14 mouse cellular contexts compared by ENCODE assay signal in genomic region chr1:83451291-83451690, GRCm38 (mm10). TPM values are rescaled to one million over a fixed set of nuclear protein-coding genes. Genes with fewer than 3 reads are reported as not detected.
DNase-seq lines count a peak whose midpoint lies in the region; TF ChIP-seq lines count a peak whose summit lies in the region.
"Had no signal": no experiment of that assay in that cellular context is flagged by ENCODE, and none has a peak within 500 bp of the region (broad histone marks: within the 10 kb centered on the region; RNA-seq: fewer than 3 reads in every experiment).

No protein-coding gene starts in this region.

- TF ChIP-seq CTCF in layer of hippocampus, adult 2 months (conservative IDR thresholded peaks at IDR 0.05): no peak

- intact Hi-C loops in heart, postnatal 14 days (cut with DNase I): no loop called here

- H3K4me3 ChIP-seq in layer of hippocampus, adult 2 months: no peak overlapping the region
- H3K4me3 ChIP-seq: embryonic facial prominence, embryonic 13.5 days; forebrain, embryonic 13.5 days; limb, embryonic 15.5 days; megakaryocyte, embryonic 14.5 days; stomach, embryonic 15.5 days had no signal

- no peak overlapping the region for H3K27ac ChIP-seq in layer of hippocampus, adult 2 months
- H3K27ac ChIP-seq: embryonic facial prominence, embryonic 13.5 days; forebrain, embryonic 13.5 days; limb, embryonic 15.5 days; stomach, embryonic 15.5 days had no signal

- peak; percentile 10 to 31 for DNase-seq in heart, postnatal 14 days
- DNase-seq in heart, adult 11 months: no peak
- peak; percentile 62 for DNase-seq in cerebellum, adult 11 months
- peak; percentile 66 to 75 for DNase-seq in cerebellum, postnatal 25 days
- DNase-seq in heart, postnatal 4 days: peak; percentile 9
- no peak for DNase-seq in kidney, adult 8-10 months
- DNase-seq in kidney, adult 9 months: no peak
- DNase-seq in layer of hippocampus, adult 2 months (ENCODE audit: low spot score in 2 of 2): no peak
- DNase-seq: kidney, postnatal 25 days had no signal

RNA-seq across cellular contexts. Expression of gene Sphkap, which starts 43.3 kb away (rescaled TPM):
- 1 to 10 TPM in 1 of 2 experiments, under 1 TPM in 1; 0.93 to 1.1 TPM for total RNA-seq in heart, postnatal 14 days (2021)
- 1 to 10 TPM; 4.5 to 4.9 TPM for total RNA-seq in heart, postnatal 4 days (2021)
- total RNA-seq in layer of hippocampus, adult 2 months (2021): 100 to 1,000 TPM; 220 to 234 TPM

Comparison
In these comparisons a context has a peak if more than half of its experiments do, and no peak if none do; other contexts are left out.
1. DNase-seq: peak in heart, postnatal 14 days (2 of 2), cerebellum, adult 11 months (single experiment), cerebellum, postnatal 25 days (2 of 2) and heart, postnatal 4 days (single experiment); none in heart, adult 11 months (single experiment), kidney, adult 8-10 months (0 of 2), kidney, adult 9 months (single experiment) and layer of hippocampus, adult 2 months (0 of 2).
2. RNA of gene Sphkap, which starts 43.3 kb away (total RNA-seq): 220 to 234 TPM in layer of hippocampus, adult 2 months; 4.5 to 4.9 TPM in heart, postnatal 4 days and 0.93 to 1.1 TPM in heart, postnatal 14 days; every median in the first group is over 10 times any median in the second.